Mouse (Mus musculus) lung, postnatal 0 days (tissue): Measurements from ENCODE around the gene Tnni3k. TPM values are rescaled to one million over a fixed set of nuclear protein-coding genes. Genes with fewer than 3 reads are reported as not detected.

ENCODE experiments used
- ATAC-seq: fragments of 200-750 bp; cut with Nextera tagmentation; 2 replicates; pipeline ENCODE4 v1.8.0; 2017; ENCODE audit warnings: moderate library complexity
- DNase-seq: peaks from one replicate; pipeline ENCODE4 v3.0.0-alpha.2; 2016; ENCODE audit warnings: low spot score
- H3K27ac ChIP-seq: fragments of 300-500 bp; sonication (generic); 2 replicates; pipeline ENCODE4 v1.5.1; 2014; ENCODE audit warnings: antibody characterized with exemption, mild to moderate bottlenecking, low read length, mixed read lengths
- H3K27me3 ChIP-seq: fragments of 300-500 bp; sonication (generic); replicated peaks from 2 replicates; pipeline ENCODE4 v1.6.1; 2014; ENCODE audit warnings: low read length, mixed read lengths; ENCODE audit not compliant: insufficient read depth
- H3K36me3 ChIP-seq: fragments of 300-500 bp; sonication (generic); 2 replicates; pipeline ENCODE4 v1.6.1; 2014; ENCODE audit warnings: low read length, mixed read lengths; ENCODE audit not compliant: insufficient read depth
- H3K4me1 ChIP-seq: fragments of 300-500 bp; sonication (generic); 2 replicates; pipeline ENCODE4 v1.6.1; 2014; ENCODE audit warnings: antibody characterized with exemption, low read depth, low read length, mixed read lengths; ENCODE audit not compliant: insufficient read depth
- H3K4me2 ChIP-seq: fragments of 300-500 bp; sonication (generic); replicated peaks from 2 replicates; pipeline ENCODE4 v1.6.1; 2014; ENCODE audit warnings: low read depth, mild to moderate bottlenecking, low read length, moderate library complexity, mixed read lengths
- H3K4me3 ChIP-seq: fragments of 300-500 bp; sonication (generic); 2 replicates; pipeline ENCODE4 v1.5.1; 2014; ENCODE audit warnings: low read depth, low read length
- H3K9ac ChIP-seq: fragments of 300-500 bp; sonication (generic); replicated peaks from 2 replicates; pipeline ENCODE4 v1.6.1; 2014; ENCODE audit warnings: low read depth, mild to moderate bottlenecking
- H3K9me3 ChIP-seq: fragments of 300-500 bp; sonication (generic); 2 replicates; pipeline ENCODE4 v1.6.1; 2016; ENCODE audit warnings: low read length, mixed read lengths
- CTCF ChIP-seq: IDR thresholded peaks from 2 replicates; pipeline ENCODE4 v1.5.1; 2016; ENCODE audit warnings: antibody characterized with exemption, mild to moderate bottlenecking
- EP300 ChIP-seq: IDR thresholded peaks from 2 replicates; pipeline ENCODE4 v1.6.1; 2016; ENCODE audit warnings: antibody characterized with exemption, mild to moderate bottlenecking, control low read depth
- WGBS: fragments of 180-500 bp; shearing (Covaris S2); extraction: QIAGEN DNeasy Blood & Tissue Kit; methylation state at CpG from one replicate; pipeline ENCODE4 v1.1.7; 2014; 5-methylcytosine and 5-hydroxymethylcytosine counted together
- polyA plus RNA-seq: library from polyadenylated mRNA; unstranded; fragments of >200 nt; fragmentation: Nextera tagmentation; extraction: Ambion mirVana; gene quantifications from 2 replicates; pipeline ENCODE4 v1.2.1, GENCODE M21; 2015

Tnni3k gene
- polyA plus RNA-seq, result 0.69 and 0.75 TPM in 2 replicates

GRCm38 (mm10) chr3:155055231-155055916, at the start of gene Tnni3k:
Tnni3k (minus strand) TSS chr3:155055407.
- 51% methylated on average over 6 of the region's 6 CpGs for WGBS
- Histone ChIP-seq H3K4me1 (no peaks in the 10 kb centered on the region), H3K4me2 (no peak within 1 kb of the TSS), H3K9me3 (no peaks in the 10 kb centered on the region), H3K27me3 (no peaks in the 10 kb centered on the region), H3K36me3 (no peaks in the 10 kb centered on the region), H3K27ac (no peak within 1 kb of the TSS), H3K4me3 (no peak within 1 kb of the TSS), H3K9ac (no peak within 1 kb of the TSS)
- ATAC-seq (no peak), DNase-seq (peak; percentile 13)
- TF ChIP-seq CTCF (no peak), EP300 (no peak)

- Histone ChIP-seq H3K27me3 (no peaks in the 10 kb centered on the region), H3K27ac (no peak overlapping the region), H3K9me3 (no peaks in the 10 kb centered on the region), H3K4me2 (no peak overlapping the region), H3K4me1 (no peaks in the 10 kb centered on the region), H3K4me3 (no peak overlapping the region), H3K9ac (no peak overlapping the region), H3K36me3 (no peaks in the 10 kb centered on the region)
- no peak for DNase-seq
- TF ChIP-seq EP300, result no peak
- TF ChIP-seq CTCF, result no peak
- ATAC-seq, result no peak
- WGBS, result 82% methylated on average over 1 of the region's 1 CpGs
These were observed 44.1 kb upstream of the Tnni3k start for GRCm38 (mm10) chr3:155099266-155099665.

GRCm38 (mm10) chr3:155093116-155093956, 38.1 kb upstream of the Tnni3k start, which contains the start of the genes Fpgt and Lrriq3:
Fpgt (minus strand) TSS chr3:155093403.
Lrriq3 (plus strand) TSS chr3:155093434.
- peak within 1 kb of the TSS; percentile 75 for H3K4me2 ChIP-seq
- TF ChIP-seq CTCF (no peak), EP300 (no peak)
- ATAC-seq (peak; percentile 99), DNase-seq (peak; percentile 97)
- 1% methylated on average over 46 of the region's 47 CpGs for WGBS
- H3K36me3 ChIP-seq, result peaks cover 5% of the 10 kb centered on the region; the same call in 1 of the 2 replicates
- H3K4me1 ChIP-seq, result no peaks in the 10 kb centered on the region
- H3K9ac ChIP-seq, result peak within 1 kb of the TSS; percentile 76
- H3K27ac ChIP-seq, result peak within 1 kb of the TSS; percentile 76
- H3K4me3 ChIP-seq, result peak within 1 kb of the TSS; percentile 63
- no peaks in the 10 kb centered on the region for H3K27me3 ChIP-seq
- H3K9me3 ChIP-seq, result no peaks in the 10 kb centered on the region

- H3K27me3 ChIP-seq, result no peaks in the 10 kb centered on the region
- WGBS, result 93% methylated on average over 6 of the region's 6 CpGs
- peak overlapping the region; percentile 75; the same call in 1 of the 2 replicates for H3K4me2 ChIP-seq
- no peaks in the 10 kb centered on the region for H3K4me1 ChIP-seq
- H3K4me3 ChIP-seq, result no peak overlapping the region
- no peak for DNase-seq
- H3K36me3 ChIP-seq, result peaks cover 11% of the 10 kb centered on the region; the same call in 1 of the 2 replicates
- no peak for ATAC-seq
- no peak overlapping the region for H3K9ac ChIP-seq
- H3K9me3 ChIP-seq, result no peaks in the 10 kb centered on the region
- TF ChIP-seq EP300 (no peak), CTCF (no peak)
- no peak overlapping the region for H3K27ac ChIP-seq
These were observed 36.9 kb upstream of the Tnni3k start for GRCm38 (mm10) chr3:155092081-155092480.

- no peak for DNase-seq
- Histone ChIP-seq H3K4me1 (no peaks in the 10 kb centered on the region), H3K27ac (no peak overlapping the region), H3K27me3 (no peaks in the 10 kb centered on the region), H3K9me3 (no peaks in the 10 kb centered on the region), H3K36me3 (no peaks in the 10 kb centered on the region), H3K9ac (no peak overlapping the region), H3K4me2 (no peak overlapping the region), H3K4me3 (no peak overlapping the region)
- ATAC-seq, result no peak
- no peak for TF ChIP-seq CTCF
- no peak for TF ChIP-seq EP300
- WGBS, result 75% methylated on average over 4 of the region's 4 CpGs
These were observed 22.7 kb upstream of the Tnni3k start for GRCm38 (mm10) chr3:155077908-155078307.

- H3K4me1 ChIP-seq, result no peaks in the 10 kb centered on the region
- no peaks in the 10 kb centered on the region for H3K27me3 ChIP-seq
- H3K9ac ChIP-seq, result no peak overlapping the region
- H3K9me3 ChIP-seq, result no peaks in the 10 kb centered on the region
- H3K4me2 ChIP-seq, result no peak overlapping the region
- ATAC-seq, result no peak
- no peaks in the 10 kb centered on the region for H3K36me3 ChIP-seq
- DNase-seq, result no peak
- no peak overlapping the region for H3K27ac ChIP-seq
- no peak overlapping the region for H3K4me3 ChIP-seq
- TF ChIP-seq CTCF (no peak), EP300 (no peak)
These were observed 4.2 kb upstream of the Tnni3k start for GRCm38 (mm10) chr3:155059449-155059822.
